Mouse (Mus musculus): Measurements from ENCODE around the gene Gpbp1. TPM values are rescaled to one million over a fixed set of nuclear protein-coding genes. Genes with fewer than 3 reads are reported as not detected.

The Gpbp1 gene
- polyA plus RNA-seq, 1 experiment = 20.3 TPM

- Histone ChIP-seq H3K79me2 (ENCODE audit: control insufficient read depth, insufficient read depth) (no peaks in the 10 kb centered on the region), H3K36me3 (ENCODE audit: control insufficient read depth, insufficient read depth) (no peaks in the 10 kb centered on the region), H3K4me2 (ENCODE audit: low read depth) (no peak overlapping the region), H3ac (ENCODE audit: control insufficient read depth, insufficient read length) (no peak overlapping the region), H3K27me3 (ENCODE audit: control insufficient read depth, insufficient read depth, insufficient read length) (peaks cover 11% of the 10 kb centered on the region), H3K4me3 (no peak overlapping the region)
- TF ChIP-seq CEBPB (IDR thresholded peaks at IDR 0.05; ENCODE audit: insufficient read depth, poor library complexity, severe bottlenecking) (no peak), TCF12 (IDR thresholded peaks at IDR 0.05; ENCODE audit: insufficient read depth, poor library complexity, severe bottlenecking) (no peak), E2F4 (IDR thresholded peaks at IDR 0.05; ENCODE audit: insufficient read depth) (no peak), POLR2A (IDR thresholded peaks at IDR 0.05; ENCODE audit: insufficient read length, low read depth) (no peak)
Observed at GRCm38 (mm10) chr13:111394341-111394740, 95.6 kb downstream of the Gpbp1 start.

GRCm38 (mm10) chr13:111393426-111393825 lies 96.5 kb downstream of the Gpbp1 start:
- peaks cover 7% of the 10 kb centered on the region for H3K27me3 ChIP-seq (ENCODE audit: control insufficient read depth, insufficient read depth, insufficient read length)
- no peak overlapping the region for H3K4me3 ChIP-seq
- H3K36me3 ChIP-seq (ENCODE audit: control insufficient read depth, insufficient read depth) = no peaks in the 10 kb centered on the region
- H3ac ChIP-seq (ENCODE audit: control insufficient read depth, insufficient read length) = no peak overlapping the region
- no peaks in the 10 kb centered on the region for H3K79me2 ChIP-seq (ENCODE audit: control insufficient read depth, insufficient read depth)
- no peak for TF ChIP-seq E2F4 (IDR thresholded peaks at IDR 0.05; ENCODE audit: insufficient read depth)
- no peak for TF ChIP-seq MYOG (IDR thresholded peaks at IDR 0.05; ENCODE audit: control insufficient read depth in 1 of 3, insufficient read depth in 1 of 3, insufficient read length in 2 of 3, low read depth in 2 of 3)
- TF ChIP-seq REST (IDR thresholded peaks at IDR 0.05; ENCODE audit: insufficient read depth, insufficient read length) = no peak
- no peak for TF ChIP-seq USF1 (IDR thresholded peaks at IDR 0.05; ENCODE audit: low read depth)
- TF ChIP-seq SRF (IDR thresholded peaks at IDR 0.05; ENCODE audit: control insufficient read depth, insufficient read length, low read depth) = no peak
- no peak for TF ChIP-seq POLR2A (IDR thresholded peaks at IDR 0.05; ENCODE audit: insufficient read length, low read depth)
- no peak for TF ChIP-seq CEBPB (IDR thresholded peaks at IDR 0.05; ENCODE audit: insufficient read depth, poor library complexity, severe bottlenecking)
- TF ChIP-seq MYOD1 (IDR thresholded peaks at IDR 0.05; ENCODE audit: control insufficient read depth in 1 of 3, insufficient read length in 2 of 3, low read depth in 2 of 3) = no peak
- no peak overlapping the region for H3K4me2 ChIP-seq (ENCODE audit: low read depth)

- Histone ChIP-seq H3ac (ENCODE audit: control insufficient read depth, insufficient read length) (no peak overlapping the region), H3K79me2 (ENCODE audit: control insufficient read depth, insufficient read depth) (no peaks in the 10 kb centered on the region), H3K4me2 (ENCODE audit: low read depth) (no peak overlapping the region), H3K36me3 (ENCODE audit: control insufficient read depth, insufficient read depth) (no peaks in the 10 kb centered on the region), H3K27me3 (ENCODE audit: control insufficient read depth, insufficient read depth, insufficient read length) (peaks cover 7% of the 10 kb centered on the region), H3K4me3 (no peak overlapping the region)
- no peak for TF ChIP-seq MYOD1 (IDR thresholded peaks at IDR 0.05; ENCODE audit: control insufficient read depth in 1 of 3, insufficient read length in 2 of 3, low read depth in 2 of 3)
- no peak for TF ChIP-seq E2F4 (IDR thresholded peaks at IDR 0.05; ENCODE audit: insufficient read depth)
Observed at GRCm38 (mm10) chr13:111391426-111391825, 98.5 kb downstream of the Gpbp1 start.

GRCm38 (mm10) chr13:111391011-111391410 lies 98.9 kb downstream of the Gpbp1 start:
- peaks cover 7% of the 10 kb centered on the region for H3K27me3 ChIP-seq (ENCODE audit: control insufficient read depth, insufficient read depth, insufficient read length)
- H3K79me2 ChIP-seq (ENCODE audit: control insufficient read depth, insufficient read depth) = no peaks in the 10 kb centered on the region
- TF ChIP-seq E2F4 (IDR thresholded peaks at IDR 0.05; ENCODE audit: insufficient read depth) = no peak
- no peak for TF ChIP-seq SRF (IDR thresholded peaks at IDR 0.05; ENCODE audit: control insufficient read depth, insufficient read length, low read depth)
- TF ChIP-seq TCF3 (IDR thresholded peaks at IDR 0.05; ENCODE audit: insufficient read length, low read depth) = no peak
- no peak for TF ChIP-seq MAX (IDR thresholded peaks at IDR 0.05; ENCODE audit: low read depth)
- TF ChIP-seq TCF12 (IDR thresholded peaks at IDR 0.05; ENCODE audit: insufficient read depth, poor library complexity, severe bottlenecking) = no peak
- no peak for TF ChIP-seq REST (IDR thresholded peaks at IDR 0.05; ENCODE audit: insufficient read depth, insufficient read length)
- no peak for TF ChIP-seq POLR2A (IDR thresholded peaks at IDR 0.05; ENCODE audit: insufficient read length, low read depth)
- no peak for TF ChIP-seq MYOD1 (IDR thresholded peaks at IDR 0.05; ENCODE audit: control insufficient read depth in 1 of 3, insufficient read length in 2 of 3, low read depth in 2 of 3)
- TF ChIP-seq POLR2AphosphoS2 (IDR thresholded peaks at IDR 0.05; ENCODE audit: insufficient read length, low read depth) = no peak
- no peak for TF ChIP-seq MYOG (IDR thresholded peaks at IDR 0.05; ENCODE audit: control insufficient read depth in 1 of 3, insufficient read depth in 1 of 3, insufficient read length in 2 of 3, low read depth in 2 of 3)
- TF ChIP-seq CEBPB (IDR thresholded peaks at IDR 0.05; ENCODE audit: insufficient read depth, poor library complexity, severe bottlenecking) = no peak
- no peak for TF ChIP-seq USF1 (IDR thresholded peaks at IDR 0.05; ENCODE audit: low read depth)
- H3K36me3 ChIP-seq (ENCODE audit: control insufficient read depth, insufficient read depth) = no peaks in the 10 kb centered on the region
- no peak overlapping the region for H3ac ChIP-seq (ENCODE audit: control insufficient read depth, insufficient read length)
- no peak overlapping the region for H3K4me3 ChIP-seq
- H3K4me2 ChIP-seq (ENCODE audit: low read depth) = no peak overlapping the region

- Histone ChIP-seq H3K79me2 (ENCODE audit: control insufficient read depth, insufficient read depth) (no peaks in the 10 kb centered on the region), H3K27me3 (ENCODE audit: control insufficient read depth, insufficient read depth, insufficient read length) (no peaks in the 10 kb centered on the region), H3K36me3 (ENCODE audit: control insufficient read depth, insufficient read depth) (no peaks in the 10 kb centered on the region), H3K4me2 (ENCODE audit: low read depth) (no peak overlapping the region), H3ac (ENCODE audit: control insufficient read depth, insufficient read length) (no peak overlapping the region), H3K4me3 (no peak overlapping the region)
- no peak for TF ChIP-seq MAX (IDR thresholded peaks at IDR 0.05; ENCODE audit: low read depth)
- TF ChIP-seq CEBPB (IDR thresholded peaks at IDR 0.05; ENCODE audit: insufficient read depth, poor library complexity, severe bottlenecking) = no peak
- TF ChIP-seq MYOD1 (IDR thresholded peaks at IDR 0.05; ENCODE audit: control insufficient read depth in 1 of 3, insufficient read length in 2 of 3, low read depth in 2 of 3) = no peak
Observed at GRCm38 (mm10) chr13:111384011-111384985, 105.6 kb downstream of the Gpbp1 start.

Other genes with a start within 250 kb of the Gpbp1 start
- gene Actbl2, start 235.1 kb downstream of the Gpbp1 start, polyA plus RNA-seq (2012; fragmentation: generic; extraction: Trizol) = not detected
- not detected for gene Gm49496, start 59.8 kb upstream of the Gpbp1 start, polyA plus RNA-seq (2012; fragmentation: generic; extraction: Trizol)
- gene Gm10198, start 102.7 kb upstream of the Gpbp1 start, polyA plus RNA-seq (2012; fragmentation: generic; extraction: Trizol) = not detected
- gene Mier3, start 190.9 kb upstream of the Gpbp1 start, polyA plus RNA-seq (2012; fragmentation: generic; extraction: Trizol) = 3.3 TPM

Measured in myocyte (in vitro differentiated cells).